Comparison of ENCODE assay signal across 8 mouse cellular contexts in the genomic region with DNA sequence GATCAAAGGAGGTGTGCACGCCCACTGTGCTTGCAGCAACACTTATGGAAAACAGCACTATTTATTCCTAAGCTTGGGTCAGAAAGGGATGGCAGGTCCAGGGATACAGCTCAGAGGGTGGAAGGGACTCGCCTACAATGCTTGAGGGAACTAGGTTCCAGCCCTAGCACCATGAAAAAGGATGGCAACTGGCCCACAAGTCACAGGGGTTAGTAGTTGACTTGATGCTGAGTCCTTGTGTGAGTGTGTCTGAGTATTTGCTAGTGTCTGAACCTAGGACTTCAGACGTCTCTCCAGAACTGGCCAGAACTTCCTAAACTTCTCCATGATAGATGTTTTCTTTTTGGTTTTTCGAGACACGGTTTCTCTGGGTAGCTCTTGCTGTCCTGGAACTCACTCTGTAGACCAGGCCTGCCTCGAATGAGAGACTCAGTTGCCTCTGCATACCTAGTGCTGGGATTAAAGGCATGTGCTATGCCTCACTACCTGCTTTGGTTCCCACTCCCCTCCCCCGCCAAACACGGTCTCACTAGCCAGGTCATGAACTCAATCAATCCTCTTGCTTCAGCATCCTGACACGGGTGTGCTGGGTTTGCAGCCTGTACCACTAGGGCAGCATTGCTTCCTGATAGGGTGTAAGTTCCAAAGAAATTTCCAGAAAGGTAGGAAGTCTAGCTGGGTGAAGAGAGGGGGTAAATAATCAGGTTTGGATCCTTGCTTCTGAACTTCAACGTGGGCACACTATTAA. TPM values are rescaled to one million over a fixed set of nuclear protein-coding genes. Genes with fewer than 3 reads are reported as not detected.
A peak's percentile ranks its signal among the peaks of the same experiment; 100 is the strongest.
DNase-seq lines count a peak whose midpoint lies in the region; ATAC-seq lines count a peak whose summit lies in the region.

No protein-coding gene starts in this region.

- 58% methylated on average over 10 of the region's 10 CpGs for WGBS in heart, embryonic 15.5 days
- 49% methylated on average over 10 of the region's 10 CpGs for WGBS in limb, embryonic 12.5 days
- WGBS in midbrain, embryonic 15.5 days = 61% methylated on average over 10 of the region's 10 CpGs

- H3K4me2 ChIP-seq in heart, embryonic 15.5 days = peak overlapping the region; percentile 49
- H3K4me2 ChIP-seq in limb, embryonic 12.5 days = peak overlapping the region; percentile 83
- peak overlapping the region; percentile 70 for H3K4me2 ChIP-seq in midbrain, embryonic 15.5 days

- DNase-seq in left cerebral cortex, postnatal 4 days = peak; percentile 36
- no peak for DNase-seq in left cerebral cortex, postnatal 25 days (ENCODE audit: low spot score in 2 of 2)
- DNase-seq in cerebellum, adult 8-10 months = peak; percentile 53
- DNase-seq in ovary, postnatal 10 days (ENCODE audit: low spot score) = no peak
- no peak for DNase-seq in natural killer cell, adult 2 months (ENCODE audit: low spot score in 2 of 2)

- ATAC-seq in heart, embryonic 15.5 days (replicated peaks; ENCODE audit: insufficient number of reproducible peaks, insufficient read depth, low FRiP score, low read depth) = peak; percentile 19
- peak; percentile 72 for ATAC-seq in limb, embryonic 12.5 days (ENCODE audit: insufficient number of reproducible peaks, insufficient read depth, low FRiP score, low TSS enrichment, low read depth)
- peak; percentile 79 for ATAC-seq in midbrain, embryonic 15.5 days (replicated peaks)

- peak overlapping the region; percentile 83 for H3K4me3 ChIP-seq in heart, embryonic 15.5 days
- peak overlapping the region; percentile 87 for H3K4me3 ChIP-seq in limb, embryonic 12.5 days (replicated peaks)
- H3K4me3 ChIP-seq in midbrain, embryonic 15.5 days = peak overlapping the region; percentile 88

- peaks cover 46% of the 10 kb centered on the region for H3K4me1 ChIP-seq in heart, embryonic 15.5 days (replicated peaks)
- H3K4me1 ChIP-seq in limb, embryonic 12.5 days (replicated peaks) = peaks cover 27% of the 10 kb centered on the region
- peaks cover 30% of the 10 kb centered on the region for H3K4me1 ChIP-seq in midbrain, embryonic 15.5 days

- intact Hi-C loops in left cerebral cortex, postnatal 4 days (cut with DNase I) = no loop called here
- intact Hi-C loops in left cerebral cortex, postnatal 25 days (cut with DNase I) = loop anchor here (2.0 kb wide), 1 partner anchor 15 kb away; a partner anchor contains a TSS

- H3K9me3 ChIP-seq in heart, embryonic 15.5 days (replicated peaks) = no peaks in the 10 kb centered on the region
- no peaks in the 10 kb centered on the region for H3K9me3 ChIP-seq in limb, embryonic 12.5 days
- H3K9me3 ChIP-seq in midbrain, embryonic 15.5 days = no peaks in the 10 kb centered on the region

- peak overlapping the region; percentile 72 for H3K27ac ChIP-seq in heart, embryonic 15.5 days
- H3K27ac ChIP-seq in limb, embryonic 12.5 days = peak overlapping the region; percentile 81
- peak overlapping the region; percentile 87 for H3K27ac ChIP-seq in midbrain, embryonic 15.5 days

- H3K27me3 ChIP-seq in heart, embryonic 15.5 days = no peaks in the 10 kb centered on the region
- H3K27me3 ChIP-seq in limb, embryonic 12.5 days = no peaks in the 10 kb centered on the region
- no peaks in the 10 kb centered on the region for H3K27me3 ChIP-seq in midbrain, embryonic 15.5 days (replicated peaks)

- H3K36me3 ChIP-seq in heart, embryonic 15.5 days = peaks cover 11% of the 10 kb centered on the region
- H3K36me3 ChIP-seq in limb, embryonic 12.5 days = peaks cover 15% of the 10 kb centered on the region
- peaks cover 5% of the 10 kb centered on the region for H3K36me3 ChIP-seq in midbrain, embryonic 15.5 days (replicated peaks)

- no peak overlapping the region for H3K9ac ChIP-seq in heart, embryonic 15.5 days
- no peak overlapping the region for H3K9ac ChIP-seq in limb, embryonic 12.5 days (replicated peaks)
- no peak overlapping the region for H3K9ac ChIP-seq in midbrain, embryonic 15.5 days

RNA-seq across cellular contexts. Expression of a gene that starts 0.7 kb away (rescaled TPM):
- total RNA-seq in left cerebral cortex, postnatal 4 days (2021) = 100 to 1,000 TPM; 142 to 154 TPM
- 100 to 1,000 TPM; 144 to 147 TPM for total RNA-seq in left cerebral cortex, postnatal 25 days (2021)
- polyA plus RNA-seq in heart, embryonic 15.5 days (2015; fragmentation: Nextera tagmentation; extraction: Ambion mirVana) = 214 and 229 TPM in 2 replicates
- polyA plus RNA-seq in limb, embryonic 12.5 days (2016; fragmentation: Nextera tagmentation; extraction: Ambion mirVana) = 293 and 317 TPM in 2 replicates
- polyA plus RNA-seq in midbrain, embryonic 15.5 days (2015; fragmentation: Nextera tagmentation; extraction: Ambion mirVana) = 409 and 410 TPM in 2 replicates

RNA-seq across cellular contexts. Expression of a gene that starts 14.7 kb away (rescaled TPM):
- total RNA-seq in left cerebral cortex, postnatal 4 days (2021) = 1 to 10 TPM; 3.9 to 4.4 TPM
- 10 to 100 TPM; 10.8 to 12.2 TPM for total RNA-seq in left cerebral cortex, postnatal 25 days (2021)
- 4.4 and 5.6 TPM in 2 replicates for polyA plus RNA-seq in heart, embryonic 15.5 days (2015; fragmentation: Nextera tagmentation; extraction: Ambion mirVana)
- polyA plus RNA-seq in limb, embryonic 12.5 days (2016; fragmentation: Nextera tagmentation; extraction: Ambion mirVana) = 8.8 and 11.6 TPM in 2 replicates
- polyA plus RNA-seq in midbrain, embryonic 15.5 days (2015; fragmentation: Nextera tagmentation; extraction: Ambion mirVana) = 3.7 and 4.7 TPM in 2 replicates

RNA-seq across cellular contexts. Expression of a gene that starts 48.1 kb away (rescaled TPM):
- total RNA-seq in left cerebral cortex, postnatal 4 days (2021) = 10 to 100 TPM; 24.9 to 28.6 TPM
- total RNA-seq in left cerebral cortex, postnatal 25 days (2021) = 10 to 100 TPM; 46.4 TPM
- polyA plus RNA-seq in heart, embryonic 15.5 days (2015; fragmentation: Nextera tagmentation; extraction: Ambion mirVana) = 1.9 and 2.6 TPM in 2 replicates
- 14.7 and 14.8 TPM in 2 replicates for polyA plus RNA-seq in limb, embryonic 12.5 days (2016; fragmentation: Nextera tagmentation; extraction: Ambion mirVana)
- 6.5 and 7.5 TPM in 2 replicates for polyA plus RNA-seq in midbrain, embryonic 15.5 days (2015; fragmentation: Nextera tagmentation; extraction: Ambion mirVana)

Comparison
In these comparisons a context has a peak if more than half of its experiments do, and no peak if none do; other contexts are left out.
1. DNase-seq: peak in left cerebral cortex, postnatal 4 days (single experiment) and cerebellum, adult 8-10 months (single experiment); none in left cerebral cortex, postnatal 25 days (0 of 2), ovary, postnatal 10 days (single experiment) and natural killer cell, adult 2 months (0 of 2).
2. ATAC-seq: peak in every context shown above with its lines; median percentile 79 in midbrain, embryonic 15.5 days; 72 in limb, embryonic 12.5 days; 19 in heart, embryonic 15.5 days.
3. Peak in every context shown above with its lines, with median percentiles within 50 percentile points of each other: H3K27ac ChIP-seq, H3K4me2 ChIP-seq and H3K4me3 ChIP-seq.